Mouse (Mus musculus): ENCODE measurements around the gene Elk4. TPM values are rescaled to one million over a fixed set of nuclear protein-coding genes. Genes with fewer than 3 reads are reported as not detected.

Gene Elk4
- polyA plus RNA-seq, 1 experiment from 2014 or later, result 22.5 TPM

DNA sequence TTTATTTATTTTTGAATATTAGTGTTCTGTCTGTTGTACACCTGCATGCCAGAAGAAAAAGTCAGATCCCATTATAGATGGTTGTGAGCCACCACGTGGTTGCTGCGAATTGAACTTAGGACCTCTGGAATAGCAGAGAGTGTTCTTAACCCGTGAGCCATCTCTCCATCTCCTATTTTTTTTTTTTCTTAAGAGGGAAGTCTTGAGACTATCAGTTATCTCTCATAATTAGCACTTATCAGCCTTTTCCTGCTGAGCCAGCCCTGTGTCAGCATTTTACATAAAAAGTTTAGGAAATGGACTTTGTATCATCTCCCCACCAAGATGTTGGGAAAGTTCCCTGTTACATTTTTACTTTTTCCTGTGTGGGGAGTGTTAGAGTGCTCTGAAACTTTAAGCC, 14.7 kb downstream of the Elk4 start:
- Histone ChIP-seq H3K9me3 (ENCODE audit: control insufficient read depth, low read length) (no peaks in the 10 kb centered on the region), H3K27me3 (ENCODE audit: control insufficient read depth, insufficient read depth, low read depth, low read length) (no peaks in the 10 kb centered on the region), H3K27ac (ENCODE audit: low read length) (no peak overlapping the region), H3K9ac (ENCODE audit: low read length) (no peak overlapping the region), H3K36me3 (ENCODE audit: control insufficient read depth, insufficient read depth, low read length) (peaks cover 53% of the 10 kb centered on the region), H3K4me3 (ENCODE audit: low read length) (no peak overlapping the region), H3K4me2 (ENCODE audit: low read depth, low read length) (no peak overlapping the region), H3K4me1 (replicated peaks; ENCODE audit: control insufficient read depth, insufficient read depth, low read length) (no peaks in the 10 kb centered on the region)
- WGBS, result 77% methylated on average over 3 of the region's 3 CpGs
- ATAC-seq (ENCODE audit: low read depth), result no peak

DNA sequence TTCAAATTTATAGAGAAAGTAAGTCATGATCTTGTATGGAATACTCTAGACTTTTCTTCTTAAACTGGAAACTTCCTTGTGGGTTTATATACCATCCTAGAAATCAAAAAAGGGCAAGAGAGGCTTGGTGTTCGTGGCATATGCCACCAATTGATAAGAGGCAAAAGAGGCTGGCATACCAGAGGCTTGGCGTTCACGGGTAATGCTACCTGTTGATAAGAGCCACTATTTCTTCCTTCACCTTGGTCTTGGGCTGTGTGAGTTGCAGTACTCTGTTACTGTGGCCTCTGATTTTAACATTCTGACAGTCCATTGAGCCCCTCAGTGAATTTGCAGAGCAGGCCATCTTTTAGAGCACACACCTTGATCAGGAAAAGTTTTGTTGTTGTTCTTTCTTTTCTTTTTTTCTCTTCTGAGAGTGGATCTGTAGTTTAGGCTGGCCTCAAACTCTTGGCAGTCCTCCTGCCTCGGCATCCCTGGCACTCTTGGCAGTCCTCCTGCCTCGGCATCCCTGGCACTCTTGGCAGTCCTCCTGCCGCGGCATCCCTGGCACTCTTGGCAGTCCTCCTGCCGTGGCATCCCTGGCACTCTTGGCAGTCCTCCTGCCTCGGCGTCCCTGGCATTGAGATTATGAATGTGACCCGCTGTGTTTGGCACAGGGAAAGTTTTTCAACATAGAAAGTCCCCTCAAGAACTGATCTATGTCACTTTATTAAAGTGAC, 19.7 kb downstream of the Elk4 start:
- 79% methylated on average over 11 of the region's 11 CpGs for WGBS
- ATAC-seq (ENCODE audit: low read depth), result no peak

DNA sequence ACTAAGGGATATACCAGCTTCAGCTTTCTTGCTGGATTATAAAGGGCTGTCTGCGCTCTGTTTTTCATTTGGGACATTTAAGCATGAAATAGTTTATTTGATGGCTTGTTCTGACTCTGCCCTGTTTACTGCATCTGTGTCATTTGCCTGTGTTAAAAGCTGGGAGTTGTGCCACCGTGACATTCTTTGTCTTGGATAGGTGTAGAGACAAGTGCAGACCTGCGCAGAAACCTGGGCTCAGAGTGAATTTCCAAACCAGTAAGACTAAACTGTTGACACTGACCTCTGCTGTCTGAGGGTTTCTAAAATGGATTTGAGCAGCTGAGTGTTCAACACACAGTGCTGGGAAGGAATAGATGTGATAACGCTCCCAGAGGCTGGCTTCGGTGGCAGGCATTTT, 20.6 kb downstream of the Elk4 start:
- no peaks in the 10 kb centered on the region for H3K9me3 ChIP-seq (ENCODE audit: control insufficient read depth, low read length)
- H3K4me3 ChIP-seq (ENCODE audit: low read length), result no peak overlapping the region
- H3K4me1 ChIP-seq (replicated peaks; ENCODE audit: control insufficient read depth, insufficient read depth, low read length), result no peaks in the 10 kb centered on the region
- no peak for ATAC-seq (ENCODE audit: low read depth)
- H3K4me2 ChIP-seq (ENCODE audit: low read depth, low read length), result no peak overlapping the region
- peaks cover 28% of the 10 kb centered on the region for H3K36me3 ChIP-seq (ENCODE audit: control insufficient read depth, insufficient read depth, low read length)
- H3K27ac ChIP-seq (ENCODE audit: low read length), result no peak overlapping the region
- 86% methylated on average over 5 of the region's 5 CpGs for WGBS
- no peaks in the 10 kb centered on the region for H3K27me3 ChIP-seq (ENCODE audit: control insufficient read depth, insufficient read depth, low read depth, low read length)
- H3K9ac ChIP-seq (ENCODE audit: low read length), result no peak overlapping the region

More for the DNA sequence above, 19.7 kb downstream of the Elk4 start:
- Histone ChIP-seq H3K27ac (ENCODE audit: low read length) (no peak overlapping the region), H3K27me3 (ENCODE audit: control insufficient read depth, insufficient read depth, low read depth, low read length) (no peaks in the 10 kb centered on the region), H3K4me2 (ENCODE audit: low read depth, low read length) (no peak overlapping the region), H3K4me1 (replicated peaks; ENCODE audit: control insufficient read depth, insufficient read depth, low read length) (no peaks in the 10 kb centered on the region), H3K9ac (ENCODE audit: low read length) (no peak overlapping the region), H3K9me3 (ENCODE audit: control insufficient read depth, low read length) (no peaks in the 10 kb centered on the region), H3K4me3 (ENCODE audit: low read length) (no peak overlapping the region), H3K36me3 (ENCODE audit: control insufficient read depth, insufficient read depth, low read length) (peaks cover 30% of the 10 kb centered on the region)

DNA sequence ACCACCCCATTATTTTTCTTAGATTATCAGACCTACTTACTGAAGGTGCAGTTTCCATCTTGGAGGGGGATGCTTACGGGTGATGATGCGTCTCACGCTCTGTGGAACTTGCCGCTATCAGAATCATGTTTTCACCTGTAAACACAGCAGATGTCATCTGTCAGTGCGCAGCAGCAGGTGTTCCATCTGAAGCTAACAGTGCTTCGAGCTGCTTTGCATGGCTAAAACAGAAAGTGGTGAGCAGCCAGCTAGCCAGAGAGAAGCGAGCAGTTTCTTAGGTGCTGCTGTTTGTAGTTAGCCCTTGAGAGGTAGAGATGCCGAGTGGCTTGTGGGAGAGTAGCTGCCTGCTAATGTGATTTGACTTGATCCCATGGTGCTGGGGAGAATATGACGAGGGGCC, 21.0 kb downstream of the Elk4 start:
- Histone ChIP-seq H3K4me3 (ENCODE audit: low read length) (no peak overlapping the region), H3K27ac (ENCODE audit: low read length) (no peak overlapping the region), H3K9me3 (ENCODE audit: control insufficient read depth, low read length) (no peaks in the 10 kb centered on the region), H3K4me1 (replicated peaks; ENCODE audit: control insufficient read depth, insufficient read depth, low read length) (no peaks in the 10 kb centered on the region), H3K4me2 (ENCODE audit: low read depth, low read length) (no peak overlapping the region), H3K27me3 (ENCODE audit: control insufficient read depth, insufficient read depth, low read depth, low read length) (no peaks in the 10 kb centered on the region), H3K9ac (ENCODE audit: low read length) (no peak overlapping the region), H3K36me3 (ENCODE audit: control insufficient read depth, insufficient read depth, low read length) (peaks cover 31% of the 10 kb centered on the region)
- ATAC-seq (ENCODE audit: low read depth), result no peak
- 87% methylated on average over 9 of the region's 9 CpGs for WGBS

DNA sequence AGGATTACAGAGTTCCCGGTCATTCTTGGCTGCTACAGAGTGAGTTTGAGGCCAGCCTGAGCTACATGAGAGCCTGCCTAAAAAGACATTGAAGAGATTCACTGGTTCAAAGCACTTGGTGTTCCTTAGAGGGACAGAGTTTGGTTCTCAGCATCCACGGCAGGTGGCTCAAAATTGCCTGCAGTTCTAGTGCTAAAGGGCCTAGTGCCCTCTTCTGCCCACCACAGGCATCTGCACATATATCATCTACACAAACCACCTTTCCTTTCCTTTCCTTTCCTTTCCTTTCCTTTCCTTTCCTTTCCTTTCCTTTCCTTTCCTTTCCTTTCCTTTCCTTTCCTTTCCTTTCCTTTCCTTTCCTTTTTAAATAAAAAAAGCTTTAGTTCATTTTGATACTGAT, 23.2 kb downstream of the Elk4 start:
- H3K4me3 ChIP-seq (ENCODE audit: low read length), result no peak overlapping the region
- no peaks in the 10 kb centered on the region for H3K9me3 ChIP-seq (ENCODE audit: control insufficient read depth, low read length)
- H3K36me3 ChIP-seq (ENCODE audit: control insufficient read depth, insufficient read depth, low read length), result peaks cover 27% of the 10 kb centered on the region
- H3K9ac ChIP-seq (ENCODE audit: low read length), result no peak overlapping the region
- no peak for ATAC-seq (ENCODE audit: low read depth)
- H3K4me2 ChIP-seq (ENCODE audit: low read depth, low read length), result no peak overlapping the region
- H3K27ac ChIP-seq (ENCODE audit: low read length), result no peak overlapping the region
- no peaks in the 10 kb centered on the region for H3K27me3 ChIP-seq (ENCODE audit: control insufficient read depth, insufficient read depth, low read depth, low read length)
- H3K4me1 ChIP-seq (replicated peaks; ENCODE audit: control insufficient read depth, insufficient read depth, low read length), result no peaks in the 10 kb centered on the region
- 56% methylated on average over 2 of the region's 2 CpGs for WGBS

DNA sequence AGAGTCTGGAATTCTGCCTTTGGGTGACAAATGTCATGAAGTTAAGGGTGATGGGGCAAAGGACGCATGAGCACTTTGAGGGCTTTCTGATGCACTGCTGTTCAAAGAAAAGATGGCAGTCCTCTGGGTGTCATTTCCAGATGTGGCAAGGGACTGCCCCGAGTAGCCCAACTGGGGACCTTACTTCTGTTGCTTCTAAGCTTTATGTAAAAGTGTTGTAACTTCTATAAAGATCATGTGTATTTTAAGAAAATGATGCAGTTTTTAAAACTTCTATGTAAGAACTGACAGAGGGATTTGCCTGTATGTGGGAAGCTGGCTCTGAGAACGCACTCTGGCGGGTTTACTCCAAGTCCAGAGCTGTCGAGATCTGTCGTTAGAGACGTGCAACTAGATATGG, 24.8 kb downstream of the Elk4 start:
- Histone ChIP-seq H3K27ac (ENCODE audit: low read length) (no peak overlapping the region), H3K4me1 (replicated peaks; ENCODE audit: control insufficient read depth, insufficient read depth, low read length) (no peaks in the 10 kb centered on the region), H3K27me3 (ENCODE audit: control insufficient read depth, insufficient read depth, low read depth, low read length) (no peaks in the 10 kb centered on the region), H3K4me3 (ENCODE audit: low read length) (no peak overlapping the region), H3K36me3 (ENCODE audit: control insufficient read depth, insufficient read depth, low read length) (peaks cover 26% of the 10 kb centered on the region), H3K9ac (ENCODE audit: low read length) (no peak overlapping the region), H3K9me3 (ENCODE audit: control insufficient read depth, low read length) (no peaks in the 10 kb centered on the region), H3K4me2 (ENCODE audit: low read depth, low read length) (no peak overlapping the region)
- WGBS, result 62% methylated on average over 7 of the region's 7 CpGs
- ATAC-seq (ENCODE audit: low read depth), result no peak

DNA sequence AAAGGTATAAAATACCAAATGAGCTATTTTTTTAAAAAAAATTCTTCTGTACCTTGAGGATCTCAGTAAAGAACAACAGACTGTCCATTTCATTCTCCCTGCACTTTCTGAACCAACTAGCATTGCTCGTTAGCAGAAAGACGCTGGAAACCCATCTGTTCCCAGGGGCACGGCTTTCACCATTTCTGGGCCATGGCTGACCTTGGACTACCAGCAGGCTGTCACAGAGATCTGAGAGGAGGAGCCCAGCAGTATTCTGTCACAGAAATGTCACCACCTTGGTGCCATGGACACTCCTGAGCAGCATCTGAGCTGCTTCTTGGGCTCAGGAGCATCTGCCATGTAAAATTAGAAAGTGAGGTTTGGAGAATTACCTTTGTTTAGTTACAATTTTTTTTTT, 30.3 kb downstream of the Elk4 start:
- Histone ChIP-seq H3K27me3 (ENCODE audit: control insufficient read depth, insufficient read depth, low read depth, low read length) (no peaks in the 10 kb centered on the region), H3K4me2 (ENCODE audit: low read depth, low read length) (no peak overlapping the region), H3K27ac (ENCODE audit: low read length) (no peak overlapping the region), H3K4me1 (replicated peaks; ENCODE audit: control insufficient read depth, insufficient read depth, low read length) (no peaks in the 10 kb centered on the region), H3K9ac (ENCODE audit: low read length) (no peak overlapping the region), H3K4me3 (ENCODE audit: low read length) (no peak overlapping the region), H3K9me3 (ENCODE audit: control insufficient read depth, low read length) (no peaks in the 10 kb centered on the region), H3K36me3 (ENCODE audit: control insufficient read depth, insufficient read depth, low read length) (peaks cover 10% of the 10 kb centered on the region)
- WGBS, result 86% methylated on average over 3 of the region's 3 CpGs
- no peak for ATAC-seq (ENCODE audit: low read depth)

DNA sequence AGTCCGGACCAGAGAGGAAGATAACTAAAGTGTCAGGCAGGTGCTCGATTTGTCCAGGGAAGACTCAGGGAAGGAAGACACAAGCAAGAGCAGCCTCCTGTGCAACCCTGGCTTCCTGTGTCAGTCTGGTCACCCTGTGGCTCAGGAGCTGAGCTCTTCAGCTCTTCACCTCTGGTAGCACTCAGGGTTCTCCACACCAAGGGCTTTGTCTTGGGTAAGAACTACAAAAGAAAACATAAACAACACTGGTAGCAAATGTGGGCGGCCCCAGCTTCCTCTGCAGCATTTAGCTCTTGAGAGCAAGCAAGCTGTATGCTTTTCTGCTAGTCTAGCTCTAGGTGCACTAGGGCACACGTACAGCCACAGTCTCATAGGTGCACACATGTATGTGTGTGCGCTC, 31.3 kb downstream of the Elk4 start:
- H3K4me2 ChIP-seq (ENCODE audit: low read depth, low read length), result no peak overlapping the region
- WGBS, result 66% methylated on average over 5 of the region's 5 CpGs
- H3K9ac ChIP-seq (ENCODE audit: low read length), result no peak overlapping the region
- H3K4me3 ChIP-seq (ENCODE audit: low read length), result no peak overlapping the region
- H3K27ac ChIP-seq (ENCODE audit: low read length), result 0 out of 2 replicates have a peak overlapping the region, but pooled peaks have one; percentile 47
- ATAC-seq (ENCODE audit: low read depth), result no peak; the same call in 1 of the 2 replicates
- peaks cover 5% of the 10 kb centered on the region for H3K36me3 ChIP-seq (ENCODE audit: control insufficient read depth, insufficient read depth, low read length)
- H3K27me3 ChIP-seq (ENCODE audit: control insufficient read depth, insufficient read depth, low read depth, low read length), result no peaks in the 10 kb centered on the region
- H3K4me1 ChIP-seq (replicated peaks; ENCODE audit: control insufficient read depth, insufficient read depth, low read length), result no peaks in the 10 kb centered on the region
- H3K9me3 ChIP-seq (ENCODE audit: control insufficient read depth, low read length), result no peaks in the 10 kb centered on the region

DNA sequence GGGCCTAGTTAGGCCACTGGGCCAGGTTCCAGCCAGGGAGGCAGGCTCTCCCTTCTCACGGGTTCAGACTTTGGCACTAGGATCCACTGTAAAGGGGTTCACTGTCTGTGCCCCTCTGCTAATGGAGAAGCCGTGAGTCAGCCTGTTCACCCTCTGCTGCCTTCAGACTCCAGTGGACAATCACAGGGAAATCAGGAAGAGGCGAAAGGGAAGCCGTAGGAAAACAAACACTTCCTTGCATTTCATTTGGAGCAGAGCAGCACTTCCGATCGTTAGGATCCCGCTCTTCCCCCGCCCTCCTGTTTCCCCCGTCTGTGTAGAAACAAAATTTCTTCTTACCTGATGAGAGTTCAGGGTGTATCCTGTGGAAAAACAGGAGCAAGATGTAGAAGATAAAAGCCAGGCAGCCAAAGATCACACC, 32.8 kb downstream of the Elk4 start:
- Histone ChIP-seq H3K9me3 (ENCODE audit: control insufficient read depth, low read length) (no peaks in the 10 kb centered on the region), H3K4me2 (ENCODE audit: low read depth, low read length) (no peak overlapping the region), H3K36me3 (ENCODE audit: control insufficient read depth, insufficient read depth, low read length) (peaks cover 2% of the 10 kb centered on the region; the same call in 1 of the 2 replicates), H3K4me1 (replicated peaks; ENCODE audit: control insufficient read depth, insufficient read depth, low read length) (peaks cover 5% of the 10 kb centered on the region; the same call in 1 of the 2 replicates), H3K27ac (ENCODE audit: low read length) (peak overlapping the region; percentile 83), H3K9ac (ENCODE audit: low read length) (no peak overlapping the region), H3K27me3 (ENCODE audit: control insufficient read depth, insufficient read depth, low read depth, low read length) (no peaks in the 10 kb centered on the region), H3K4me3 (ENCODE audit: low read length) (no peak overlapping the region)
- WGBS, result 53% methylated on average over 9 of the region's 9 CpGs
- ATAC-seq (ENCODE audit: low read depth), result peak; percentile 85

All from lung, embryonic 16.5 days (tissue).